Mouse (Mus musculus): ENCODE measurements around the gene Ephb2.

Gene Ephb2

DNA sequence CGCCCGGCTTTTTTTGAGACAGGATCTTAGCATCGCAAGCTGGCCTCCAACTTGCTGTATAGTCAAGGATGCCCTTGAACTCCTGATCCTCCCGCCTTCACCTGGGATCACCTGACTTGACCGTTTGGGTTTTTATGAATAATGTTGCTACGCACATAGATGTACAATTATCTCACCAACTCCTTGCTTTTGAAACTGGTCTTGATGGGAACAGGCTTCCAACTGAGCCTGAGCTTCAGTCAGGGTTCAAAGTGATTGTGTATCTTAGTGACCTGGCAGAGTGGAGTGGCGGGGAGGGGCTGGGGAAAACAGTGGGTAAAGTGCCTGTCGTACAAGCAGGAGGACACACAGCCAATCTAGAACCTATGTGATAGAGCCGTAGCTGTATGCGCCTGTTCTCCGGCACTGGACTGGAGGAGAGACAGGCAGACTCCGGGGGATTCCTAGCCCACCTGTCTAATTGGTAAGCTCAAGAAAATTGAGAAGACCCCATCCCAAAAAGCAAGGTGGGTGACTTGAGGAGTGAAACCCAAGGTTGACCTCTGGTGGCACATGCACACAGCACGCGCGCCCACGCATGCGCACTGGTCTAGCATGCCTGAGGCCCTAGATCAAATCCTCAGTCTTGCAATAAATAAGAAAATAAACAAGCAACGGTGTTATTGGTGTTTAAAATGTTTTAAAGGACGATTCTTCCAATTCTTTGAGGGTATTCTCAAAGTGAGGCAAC is 229.9 kb downstream of the Ephb2 start:
- in situ Hi-C loops (cut with MboI, MseI), result no loop called here

DNA sequence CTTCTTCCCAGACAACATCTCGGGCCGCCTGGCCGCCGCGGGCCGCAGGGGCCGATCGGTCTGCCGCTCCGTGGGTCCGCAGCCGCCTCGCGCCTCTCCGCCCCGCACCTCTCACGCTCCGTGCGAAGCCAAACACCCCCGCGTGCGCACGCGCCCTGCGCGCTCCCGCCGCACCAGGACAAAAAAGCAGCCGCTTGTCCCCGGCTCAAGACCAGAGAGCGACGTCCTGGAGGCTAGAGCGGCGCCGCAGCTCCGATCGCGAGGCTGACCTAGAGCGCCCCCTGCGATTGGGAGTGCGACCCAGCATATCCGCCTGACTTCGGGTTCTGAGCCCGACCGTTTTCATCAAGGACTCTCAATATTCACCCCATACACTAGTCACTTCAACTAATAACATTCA is 233.2 kb downstream of the Ephb2 start, which contains the start of gene Kdm1a:
TSS of gene Kdm1a (minus strand) at position 156 of the 400 bp plus-strand sequence.
- in situ Hi-C loops (cut with MboI, MseI), result no loop called here

DNA sequence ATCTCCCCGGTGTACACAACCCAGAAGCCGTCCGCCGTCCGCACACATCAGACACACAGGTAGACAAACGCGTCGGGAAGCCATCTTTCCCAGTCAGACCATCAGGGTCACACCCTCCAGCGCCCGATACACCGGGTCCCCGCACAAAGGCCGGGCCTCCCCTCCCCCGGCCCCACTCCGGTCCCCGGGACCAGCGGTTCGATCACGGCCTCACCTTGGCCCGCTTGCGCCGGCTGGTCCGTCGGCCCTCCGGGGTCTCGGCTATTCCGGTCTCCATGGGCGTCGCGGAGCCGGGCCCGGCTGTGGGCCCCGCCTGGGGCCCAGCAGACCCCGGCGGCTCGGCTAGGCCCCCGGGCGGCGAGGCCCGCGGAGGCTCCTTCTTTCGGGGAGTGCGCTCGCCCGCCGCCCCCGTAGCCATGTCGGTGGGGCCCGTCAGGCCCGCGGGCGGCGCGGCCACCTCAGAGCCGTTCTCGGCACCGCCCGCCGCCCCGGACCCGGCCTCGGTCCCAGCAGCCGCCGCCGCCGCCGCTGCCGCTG is 233.7 kb downstream of the Ephb2 start:
- in situ Hi-C loops (cut with MboI, MseI), result no loop called here

DNA sequence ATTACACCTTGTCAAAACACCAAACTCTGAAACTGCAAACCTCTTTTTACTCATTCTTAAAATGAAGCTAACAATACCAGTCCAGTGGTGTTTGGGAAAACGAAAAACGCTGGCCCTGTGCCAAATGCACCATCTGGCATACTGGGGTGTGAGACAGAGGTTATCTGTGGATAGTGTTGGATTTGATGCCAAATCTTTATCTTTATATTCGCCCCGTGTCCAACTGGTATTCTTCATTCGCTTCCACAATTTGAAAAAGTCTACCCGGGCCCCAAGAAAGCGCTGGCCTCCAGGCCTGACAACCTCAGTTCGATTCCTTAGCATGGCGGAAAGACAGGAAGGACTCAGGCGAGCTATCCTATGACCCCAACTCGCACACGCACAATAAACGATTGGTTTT is 234.3 kb downstream of the Ephb2 start:
- in situ Hi-C loops (cut with MboI, MseI), result no loop called here

DNA sequence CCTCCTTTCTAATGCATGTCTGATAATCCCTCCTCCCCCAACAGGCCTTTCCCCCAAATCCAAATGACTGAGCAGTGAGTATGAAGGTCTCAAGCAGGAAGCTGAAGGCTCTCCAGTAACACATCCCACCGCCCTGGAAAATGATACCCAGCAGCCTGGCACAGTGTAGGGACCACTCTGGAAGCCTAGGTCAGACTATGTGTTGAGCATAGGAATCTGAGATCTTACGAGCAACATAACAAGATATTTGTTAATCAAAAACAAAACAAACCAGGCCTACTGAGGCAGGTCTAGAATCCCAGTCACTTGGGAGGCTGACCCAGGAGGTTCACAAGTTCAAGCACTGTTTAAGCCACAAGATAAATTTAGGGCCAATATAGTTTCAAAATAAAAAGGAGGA is 235.3 kb downstream of the Ephb2 start:
- in situ Hi-C loops (cut with MboI, MseI), result no loop called here

DNA sequence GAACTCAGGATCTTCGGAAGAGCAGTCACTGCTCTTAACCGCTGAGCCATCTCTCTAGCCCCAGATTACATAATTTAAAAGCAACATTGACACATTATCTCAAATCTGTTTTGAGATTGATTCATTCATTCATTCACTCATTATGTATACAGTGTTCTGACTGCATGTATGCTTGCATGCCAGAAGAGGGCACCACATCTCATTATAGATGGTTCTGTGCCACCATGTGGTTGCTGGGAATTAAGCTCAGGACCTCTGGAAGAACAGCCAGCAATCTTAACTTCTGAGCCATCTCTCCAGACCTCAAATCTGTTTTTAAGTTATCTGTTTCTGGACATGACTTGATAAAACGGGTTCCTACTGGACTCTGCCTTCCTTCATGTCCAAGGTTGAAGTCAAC is 235.9 kb downstream of the Ephb2 start:
- in situ Hi-C loops (cut with MboI, MseI), result no loop called here

DNA sequence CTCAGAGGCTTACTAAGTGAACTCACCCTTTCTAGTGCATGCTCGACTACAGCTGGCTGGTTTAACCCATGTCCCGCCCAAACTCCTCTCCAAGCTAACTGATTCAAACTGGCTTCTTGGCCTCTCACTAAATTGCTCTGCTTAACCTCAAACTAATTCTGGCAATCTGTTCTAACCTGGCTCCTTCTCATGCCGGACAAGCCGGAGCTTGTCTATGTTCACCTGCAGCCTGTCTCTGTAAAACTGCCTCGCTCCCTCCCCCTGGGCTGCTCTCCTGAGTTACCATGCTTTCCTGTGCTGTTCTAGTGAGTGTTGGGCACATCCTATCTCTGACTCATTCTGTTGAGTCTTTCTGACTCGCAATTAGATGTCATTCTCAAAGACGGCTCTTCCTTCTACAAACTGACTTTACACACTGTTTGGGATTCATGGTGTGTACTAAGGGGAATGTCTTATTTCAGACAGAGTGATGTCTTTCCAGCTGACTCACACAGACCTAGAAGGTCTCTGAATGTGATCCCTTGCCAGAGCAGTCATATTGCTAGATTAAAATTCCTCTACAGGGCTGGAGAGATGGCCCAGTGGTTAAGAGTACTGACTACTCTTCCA is 237.4 kb downstream of the Ephb2 start:
- in situ Hi-C loops (cut with MboI, MseI), result no loop called here

Measured in T-helper 1 cell (primary cell).